Mouse (Mus musculus) midbrain, embryonic 15.5 days (tissue): Measurements from ENCODE around the gene Msh6. TPM values are rescaled to one million over a fixed set of nuclear protein-coding genes. Genes with fewer than 3 reads are reported as not detected.
A peak's percentile ranks its signal among the peaks of the same experiment; 100 is the strongest.
"Not testable (repeated sequence)": the region's sequence is repeated elsewhere in the genome, so short reads cannot be mapped to it uniquely, and the experiment has no call there.

ENCODE experiments used
- ATAC-seq: fragments of 200-750 bp; cut with Nextera tagmentation; replicated peaks from 2 replicates; pipeline ENCODE4 v1.8.0; 2017; ENCODE audit warnings: moderate TSS enrichment
- H3K27ac ChIP-seq: fragments of 300-500 bp; sonication (generic); 2 replicates; pipeline ENCODE4 v1.5.1; 2015; ENCODE audit warnings: mild to moderate bottlenecking, inconsistent platforms
- H3K27me3 ChIP-seq: fragments of 300-500 bp; sonication (generic); replicated peaks from 2 replicates; pipeline ENCODE4 v1.6.1; 2015; ENCODE audit warnings: inconsistent platforms
- H3K36me3 ChIP-seq: fragments of 300-500 bp; sonication (generic); replicated peaks from 2 replicates; pipeline ENCODE4 v1.6.1; 2015; ENCODE audit warnings: inconsistent platforms
- H3K4me1 ChIP-seq: fragments of 300-500 bp; sonication (generic); 2 replicates; pipeline ENCODE4 v1.6.1; 2015; ENCODE audit warnings: inconsistent platforms
- H3K4me2 ChIP-seq: fragments of 300-500 bp; sonication (generic); 2 replicates; pipeline ENCODE4 v1.6.1; 2015; ENCODE audit warnings: inconsistent platforms, mild to moderate bottlenecking, moderate library complexity
- H3K4me3 ChIP-seq: fragments of 300-500 bp; sonication (generic); 2 replicates; pipeline ENCODE4 v1.5.1; 2015; ENCODE audit warnings: mild to moderate bottlenecking, inconsistent platforms
- H3K9ac ChIP-seq: fragments of 300-500 bp; sonication (generic); 2 replicates; pipeline ENCODE4 v1.6.1; 2015; ENCODE audit warnings: mild to moderate bottlenecking, inconsistent platforms
- H3K9me3 ChIP-seq: fragments of 300-500 bp; sonication (generic); 2 replicates; pipeline ENCODE4 v1.6.1; 2016; ENCODE audit warnings: inconsistent platforms
- WGBS: fragments of 180-500 bp; shearing (Covaris S2); methylation state at CpG from one replicate; pipeline ENCODE4 v1.1.7; 2015; ENCODE audit warnings: mixed read lengths; 5-methylcytosine and 5-hydroxymethylcytosine counted together
- polyA plus RNA-seq: library from polyadenylated mRNA; unstranded; fragments of >200 nt; fragmentation: Nextera tagmentation; extraction: Ambion mirVana; gene quantifications from 2 replicates; pipeline ENCODE4 v1.2.1, GENCODE M21; 2015

The Msh6 gene
- 29.4 and 29.9 TPM in 2 replicates for polyA plus RNA-seq

DNA sequence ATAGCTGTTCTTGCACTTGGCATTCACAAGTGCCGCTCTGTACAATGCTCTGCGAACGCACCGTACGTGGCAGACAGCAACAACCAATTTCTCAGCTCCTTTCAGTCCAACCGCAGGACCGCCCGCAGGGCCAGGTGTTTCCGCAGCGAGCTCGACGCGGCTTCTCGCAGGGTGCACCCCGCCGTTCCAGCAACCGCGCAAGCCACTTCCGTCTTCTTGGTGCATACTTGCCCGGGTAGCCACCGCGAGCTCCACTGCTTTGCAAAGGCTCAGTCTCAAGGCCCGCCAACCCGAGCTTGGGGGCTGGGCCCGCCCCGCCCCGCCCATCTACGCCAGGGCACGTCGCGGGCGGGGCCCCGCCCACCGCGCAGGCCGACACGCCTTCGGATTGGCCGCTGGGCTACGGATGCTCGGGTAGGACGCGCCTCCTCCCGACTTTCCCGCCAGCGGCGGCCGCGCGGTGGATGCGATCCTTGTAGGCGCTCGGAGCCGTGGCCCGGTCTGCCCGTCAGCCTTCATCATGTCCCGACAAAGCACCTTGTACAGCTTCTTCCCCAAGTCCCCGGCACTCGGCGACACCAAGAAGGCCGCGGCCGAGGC lies at the start of gene Msh6:
TSS of gene Msh6 (plus strand) at position 434 of the 600 bp plus-strand sequence.
- H3K9me3 ChIP-seq = no peaks in the 10 kb centered on the region
- no peaks in the 10 kb centered on the region for H3K27me3 ChIP-seq
- H3K4me2 ChIP-seq = peak within 1 kb of the TSS; percentile 75
- peak within 1 kb of the TSS; percentile 96 for H3K4me3 ChIP-seq
- peak; percentile 99 for ATAC-seq
- peak within 1 kb of the TSS; percentile 90 for H3K9ac ChIP-seq
- H3K4me1 ChIP-seq = peaks cover 17% of the 10 kb centered on the region
- WGBS = under 1% methylated on average over 63 of the region's 63 CpGs
- H3K36me3 ChIP-seq = no peaks in the 10 kb centered on the region
- peak within 1 kb of the TSS; percentile 85 for H3K27ac ChIP-seq

- ATAC-seq = no peak
- Histone ChIP-seq H3K27me3 (no peaks in the 10 kb centered on the region), H3K9ac (no peak overlapping the region), H3K27ac (no peak overlapping the region), H3K4me3 (no peak overlapping the region), H3K4me2 (no peak overlapping the region), H3K36me3 (no peaks in the 10 kb centered on the region), H3K9me3 (no peaks in the 10 kb centered on the region), H3K4me1 (0 out of 2 replicates have a peak, but pooled peaks cover 6% of the 10 kb centered on the region)
- 91% methylated on average over 10 of the region's 10 CpGs for WGBS
Observed at GRCm38 (mm10) chr17:87934326-87934725, 40.5 kb upstream of the Msh6 start.

GRCm38 (mm10) chr17:87934736-87935135 lies 40.1 kb upstream of the Msh6 start:
- H3K36me3 ChIP-seq = no peaks in the 10 kb centered on the region
- H3K27ac ChIP-seq = no peak overlapping the region
- 0 out of 2 replicates have a peak, but pooled peaks cover 6% of the 10 kb centered on the region for H3K4me1 ChIP-seq
- no peak overlapping the region for H3K4me3 ChIP-seq
- H3K27me3 ChIP-seq = no peaks in the 10 kb centered on the region
- 88% methylated on average over 8 of the region's 8 CpGs for WGBS
- no peak overlapping the region for H3K9ac ChIP-seq
- H3K4me2 ChIP-seq = no peak overlapping the region
- no peaks in the 10 kb centered on the region for H3K9me3 ChIP-seq
- ATAC-seq = no peak

- H3K27me3 ChIP-seq = no peaks in the 10 kb centered on the region
- H3K9me3 ChIP-seq = no peaks in the 10 kb centered on the region
- no peaks in the 10 kb centered on the region for H3K36me3 ChIP-seq
- H3K4me1 ChIP-seq = 0 out of 2 replicates have a peak, but pooled peaks cover 6% of the 10 kb centered on the region
- H3K27ac ChIP-seq = no peak overlapping the region
- no peak overlapping the region for H3K9ac ChIP-seq
- WGBS = 91% methylated on average over 4 of the region's 4 CpGs
- ATAC-seq = no peak
- H3K4me2 ChIP-seq = no peak overlapping the region
- no peak overlapping the region for H3K4me3 ChIP-seq
Observed at GRCm38 (mm10) chr17:87936156-87936555, 38.7 kb upstream of the Msh6 start.

- no peaks in the 10 kb centered on the region for H3K4me1 ChIP-seq
- no peak overlapping the region for H3K4me2 ChIP-seq
- peak; percentile 80 for ATAC-seq
- H3K36me3 ChIP-seq = no peaks in the 10 kb centered on the region
- 45% methylated on average over 16 of the region's 16 CpGs for WGBS
- no peaks in the 10 kb centered on the region for H3K27me3 ChIP-seq
- no peaks in the 10 kb centered on the region for H3K9me3 ChIP-seq
- no peak overlapping the region for H3K27ac ChIP-seq
- H3K9ac ChIP-seq = no peak overlapping the region
- no peak overlapping the region for H3K4me3 ChIP-seq
Observed at GRCm38 (mm10) chr17:87948965-87949584, 25.8 kb upstream of the Msh6 start.

GRCm38 (mm10) chr17:87954618-87955124 lies 20.2 kb upstream of the Msh6 start:
- WGBS = 92% methylated on average over 13 of the region's 13 CpGs
- H3K9me3 ChIP-seq, H3K4me3 ChIP-seq, ATAC-seq, H3K27ac ChIP-seq, H3K4me2 ChIP-seq, H3K9ac ChIP-seq, H3K4me1 ChIP-seq, H3K27me3 ChIP-seq, H3K36me3 ChIP-seq: not testable (repeated sequence)

GRCm38 (mm10) chr17:87957096-87957840 lies 17.6 kb upstream of the Msh6 start:
- no peaks in the 10 kb centered on the region for H3K4me1 ChIP-seq

GRCm38 (mm10) chr17:87958283-87958682 lies 16.6 kb upstream of the Msh6 start:
- Histone ChIP-seq H3K9ac (no peak overlapping the region), H3K27ac (no peak overlapping the region), H3K4me2 (no peak overlapping the region), H3K27me3 (no peaks in the 10 kb centered on the region), H3K4me3 (no peak overlapping the region), H3K9me3 (no peaks in the 10 kb centered on the region), H3K36me3 (no peaks in the 10 kb centered on the region), H3K4me1 (no peaks in the 10 kb centered on the region)
- no peak for ATAC-seq
- 56% methylated on average over 8 of the region's 8 CpGs for WGBS

More at GRCm38 (mm10) chr17:87957096-87957840, 17.6 kb upstream of the Msh6 start:
- H3K36me3 ChIP-seq = no peaks in the 10 kb centered on the region
- H3K9ac ChIP-seq = no peak overlapping the region
- WGBS = 82% methylated on average over 12 of the region's 12 CpGs
- no peak for ATAC-seq
- H3K4me3 ChIP-seq = no peak overlapping the region
- H3K4me2 ChIP-seq = no peak overlapping the region
- no peaks in the 10 kb centered on the region for H3K27me3 ChIP-seq
- H3K9me3 ChIP-seq = no peaks in the 10 kb centered on the region
- no peak overlapping the region for H3K27ac ChIP-seq

- H3K4me2 ChIP-seq, ATAC-seq, H3K9me3 ChIP-seq, H3K9ac ChIP-seq, H3K27ac ChIP-seq, H3K27me3 ChIP-seq, H3K4me3 ChIP-seq, H3K36me3 ChIP-seq, H3K4me1 ChIP-seq: not testable (repeated sequence)
- WGBS = 91% methylated on average over 11 of the region's 11 CpGs
Observed at GRCm38 (mm10) chr17:87959406-87959805, 15.5 kb upstream of the Msh6 start.

DNA sequence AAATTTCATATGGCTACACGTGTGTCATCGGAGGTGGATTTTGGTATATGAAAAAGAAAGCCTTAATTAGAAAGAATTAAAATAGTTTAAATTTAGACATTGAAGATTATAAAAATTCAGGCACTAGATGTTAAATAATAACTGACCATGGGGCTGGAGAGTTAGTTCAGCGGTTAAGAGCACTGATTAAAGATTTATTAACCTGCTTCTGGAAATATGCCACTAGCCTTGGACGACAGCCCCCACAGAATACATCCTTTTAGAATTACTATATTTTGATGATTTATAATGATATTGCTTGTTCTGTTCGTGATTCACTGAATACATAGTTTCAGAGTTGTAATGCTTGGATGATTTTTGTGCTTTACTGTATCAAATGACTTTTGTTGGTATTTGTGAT lies 14.9 kb upstream of the Msh6 start:
- not testable (repeated sequence) for ATAC-seq, H3K9ac ChIP-seq, H3K27ac ChIP-seq, H3K27me3 ChIP-seq, H3K4me1 ChIP-seq, H3K36me3 ChIP-seq, H3K4me2 ChIP-seq, H3K4me3 ChIP-seq, H3K9me3 ChIP-seq
- WGBS = 88% methylated on average over 5 of the region's 5 CpGs

DNA sequence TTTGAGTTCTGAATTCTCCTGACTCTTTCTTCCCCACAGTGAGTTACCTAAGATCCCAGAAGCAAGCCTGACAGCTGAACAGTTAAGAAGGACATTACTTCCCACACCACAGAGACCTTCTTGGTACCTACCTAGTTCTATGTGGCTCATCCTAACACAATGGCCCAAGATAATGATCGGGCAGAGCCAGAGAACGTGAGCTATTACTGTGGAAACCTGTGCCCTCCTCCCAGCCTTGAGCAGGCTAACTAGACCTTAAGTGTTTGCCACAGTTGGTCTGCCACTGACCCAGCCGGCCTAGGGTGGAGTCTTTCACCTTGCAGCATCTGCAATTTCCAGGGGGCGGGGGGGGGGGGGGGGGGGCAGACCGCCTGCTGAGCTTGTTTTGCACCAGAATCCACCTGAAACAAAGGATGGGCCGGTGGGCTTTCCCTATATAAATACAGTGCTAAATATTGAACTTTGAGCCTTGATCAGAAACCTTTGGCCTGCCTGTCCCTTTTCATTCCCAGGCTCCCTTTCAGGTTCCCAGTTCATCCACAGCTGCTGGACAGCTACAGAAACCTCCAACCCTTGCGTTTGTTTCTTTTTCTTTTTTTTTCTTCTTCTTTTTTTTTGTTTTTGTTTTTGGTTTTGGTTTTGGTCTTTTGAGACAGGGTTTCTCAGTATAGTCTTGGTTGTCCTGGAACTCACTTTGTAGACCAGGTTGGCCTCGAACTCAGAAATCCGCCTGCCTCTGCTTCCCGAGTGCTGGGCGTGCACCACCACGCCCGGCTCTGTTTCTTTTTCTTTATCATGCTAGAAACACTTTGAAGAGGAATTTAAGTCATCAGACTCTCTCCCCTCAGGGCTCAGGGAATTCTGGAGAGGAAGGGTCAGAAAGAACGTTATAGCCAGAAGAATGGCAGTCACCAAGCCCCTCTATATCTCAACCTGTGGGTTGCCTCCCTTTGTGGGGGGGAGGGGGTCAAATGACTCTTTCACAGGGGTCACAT lies 11.5 kb upstream of the Msh6 start:
- H3K4me2 ChIP-seq = no peak overlapping the region
- WGBS = 92% methylated on average over 13 of the region's 14 CpGs
- H3K4me1 ChIP-seq = no peaks in the 10 kb centered on the region

More for the DNA sequence above, 11.5 kb upstream of the Msh6 start:
- ATAC-seq = no peak
- H3K9me3 ChIP-seq = no peaks in the 10 kb centered on the region
- H3K4me3 ChIP-seq = no peak overlapping the region
- H3K36me3 ChIP-seq = no peaks in the 10 kb centered on the region
- no peaks in the 10 kb centered on the region for H3K27me3 ChIP-seq
- H3K27ac ChIP-seq = no peak overlapping the region
- no peak overlapping the region for H3K9ac ChIP-seq
